Mouse (Mus musculus) CH12.LX (cell line): ENCODE data around the gene Prnp. TPM values are rescaled to one million over a fixed set of nuclear protein-coding genes. Genes with fewer than 3 reads are reported as not detected.

ENCODE experiments used
- DNase-seq: peaks from one replicate; pipeline ENCODE4 v3.0.0-alpha.2; 2013; ENCODE audit errors: extremely low read depth
- H3K27ac ChIP-seq: 2 replicates; pipeline ENCODE4 v1.5.1; 2012; ENCODE audit warnings: low read depth, mild to moderate bottlenecking, control low read depth, moderate library complexity; ENCODE audit not compliant: insufficient read depth
- H3K27me3 ChIP-seq: replicated peaks from 2 replicates; pipeline ENCODE3; 2012; ENCODE audit warnings: inconsistent platforms
- H3K36me3 ChIP-seq, 2 experiments: replicated peaks in 1 of 2; 2 replicates each; pipeline versions ENCODE3 to v1.6.1; 2012; ENCODE audit warnings: inconsistent platforms in 1 of 2, low read length in 1 of 2, mild to moderate bottlenecking in 1 of 2, mixed read lengths in 1 of 2, moderate library complexity in 1 of 2; ENCODE audit not compliant: control insufficient read depth in 1 of 2, insufficient read depth in 1 of 2
- H3K4me1 ChIP-seq, 2 experiments: 2 replicates each; pipeline ENCODE4 v1.6.1; 2012; ENCODE audit warnings: inconsistent platforms in 1 of 2, moderate library complexity in 1 of 2; ENCODE audit not compliant: insufficient read depth in 2 of 2, control insufficient read depth in 1 of 2
- H3K4me2 ChIP-seq: 2 replicates; pipeline ENCODE4 v1.6.1; 2012; ENCODE audit warnings: low read depth, mild to moderate bottlenecking, control low read depth; ENCODE audit not compliant: poor library complexity, insufficient read depth, severe bottlenecking
- H3K4me3 ChIP-seq, 3 experiments: fragments of 150-350 bp in 1 of 3; sonication (generic) in 1 of 3; replicated peaks in 1 of 3; 2 replicates each; pipeline versions ENCODE3 to v1.5.1; 2011 to 2012; ENCODE audit warnings: low read depth in 2 of 3, low read length in 2 of 3, mild to moderate bottlenecking in 2 of 3, moderate library complexity in 2 of 3, control low read depth in 1 of 3, improper control_type of control experiment in 1 of 3, inconsistent platforms in 1 of 3, mixed read lengths in 1 of 3; ENCODE audit not compliant: poor library complexity in 1 of 3
- H3K79me2 ChIP-seq: replicated peaks from 2 replicates; pipeline ENCODE4 v1.6.1; 2012; ENCODE audit warnings: mild to moderate bottlenecking, moderate library complexity; ENCODE audit not compliant: control insufficient read depth, poor library complexity, insufficient read depth, severe bottlenecking; ENCODE audit errors: extremely low read depth
- H3K9ac ChIP-seq: 2 replicates; pipeline ENCODE4 v1.6.1; 2012; ENCODE audit warnings: low read depth, mild to moderate bottlenecking, control low read depth, moderate library complexity; ENCODE audit not compliant: insufficient read depth
- H3K9me3 ChIP-seq: replicated peaks from 2 replicates; pipeline ENCODE3; 2012; ENCODE audit warnings: low read length, inconsistent platforms, mixed read lengths
- BHLHE40 ChIP-seq: IDR thresholded peaks from 2 replicates; pipeline ENCODE4 v1.6.1; 2011; ENCODE audit warnings: mild to moderate bottlenecking, low read depth, low read length, improper control_type of control experiment
- CHD1 ChIP-seq: IDR thresholded peaks from 2 replicates; pipeline ENCODE4 v1.6.1; 2012; ENCODE audit warnings: low read depth, low read length, improper control_type of control experiment, inconsistent platforms
- CHD2 ChIP-seq: IDR thresholded peaks from 2 replicates; pipeline ENCODE4 v1.6.1; 2011; ENCODE audit warnings: low read length, improper control_type of control experiment
- CTCF ChIP-seq, 2 experiments: IDR thresholded peaks in 1 of 2; conservative IDR thresholded peaks in 1 of 2; 2 replicates each; pipeline ENCODE4 v1.5.1; 2011 to 2012; ENCODE audit warnings: low read depth in 2 of 2, low read length in 2 of 2, improper control_type of control experiment in 1 of 2, inconsistent platforms in 1 of 2, mild to moderate bottlenecking in 1 of 2, moderate library complexity in 1 of 2
- ELF1 ChIP-seq: IDR thresholded peaks from 2 replicates; pipeline ENCODE4 v1.6.1; 2014; ENCODE audit warnings: low read depth, mild to moderate bottlenecking, inconsistent platforms, low read length, improper control_type of control experiment
- EP300 ChIP-seq: IDR thresholded peaks from 2 replicates; pipeline ENCODE4 v1.6.1; 2011; ENCODE audit warnings: low read length, improper control_type of control experiment
- ETS1 ChIP-seq: conservative IDR thresholded peaks from 2 replicates; pipeline ENCODE4 v1.6.1; 2012; ENCODE audit warnings: low read depth, mild to moderate bottlenecking, inconsistent platforms, low read length, improper control_type of control experiment, moderate library complexity
- HCFC1 ChIP-seq: IDR thresholded peaks from 2 replicates; pipeline ENCODE4 v1.6.1; 2012; ENCODE audit warnings: low read depth, mild to moderate bottlenecking, inconsistent platforms, low read length, improper control_type of control experiment
- IRF4 ChIP-seq: IDR thresholded peaks from 2 replicates; pipeline ENCODE4 v1.6.1; 2014; ENCODE audit warnings: low read depth, mild to moderate bottlenecking, inconsistent platforms, low read length, improper control_type of control experiment
- JUN ChIP-seq: IDR thresholded peaks from 2 replicates; pipeline ENCODE4 v1.6.1; 2011; ENCODE audit warnings: low read depth, mild to moderate bottlenecking, low read length, improper control_type of control experiment, moderate library complexity; ENCODE audit not compliant: insufficient read depth
- JUND ChIP-seq: conservative IDR thresholded peaks from 2 replicates; pipeline ENCODE4 v1.6.1; 2011; ENCODE audit warnings: low read depth, low read length, improper control_type of control experiment
- MAFK ChIP-seq: IDR thresholded peaks from 2 replicates; pipeline ENCODE4 v1.6.1; 2011; ENCODE audit warnings: low read length, improper control_type of control experiment; ENCODE audit not compliant: insufficient replicate concordance
- MAX ChIP-seq: IDR thresholded peaks from 2 replicates; pipeline ENCODE4 v1.6.1; 2011; ENCODE audit warnings: low read length, improper control_type of control experiment
- MAZ ChIP-seq: IDR thresholded peaks from 2 replicates; pipeline ENCODE4 v1.6.1; 2012; ENCODE audit warnings: low read depth, mild to moderate bottlenecking, inconsistent platforms, low read length, improper control_type of control experiment, moderate library complexity
- MXI1 ChIP-seq: IDR thresholded peaks from 2 replicates; pipeline ENCODE4 v1.6.1; 2011; ENCODE audit warnings: mild to moderate bottlenecking, low read depth, low read length, improper control_type of control experiment
- NELFE ChIP-seq: IDR thresholded peaks from 2 replicates; pipeline ENCODE4 v1.6.1; 2011; ENCODE audit warnings: low read depth, low read length, improper control_type of control experiment
- PAX5 ChIP-seq: IDR thresholded peaks from 2 replicates; pipeline ENCODE4 v1.6.1; 2012; ENCODE audit warnings: low read length, inconsistent platforms, mixed read lengths
- POLR2AphosphoS2 ChIP-seq: IDR thresholded peaks from 2 replicates; pipeline ENCODE4 v1.6.1; 2011; ENCODE audit warnings: low read depth, low read length, improper control_type of control experiment
- RAD21 ChIP-seq: IDR thresholded peaks from 2 replicates; pipeline ENCODE4 v1.6.1; 2011; ENCODE audit warnings: low read depth, mild to moderate bottlenecking, low read length, improper control_type of control experiment, moderate library complexity
- RCOR1 ChIP-seq: conservative IDR thresholded peaks from 2 replicates; pipeline ENCODE4 v1.6.1; 2012; ENCODE audit warnings: low read depth, mild to moderate bottlenecking, inconsistent platforms, low read length, improper control_type of control experiment
- SIN3A ChIP-seq: IDR thresholded peaks from 2 replicates; pipeline ENCODE4 v1.6.1; 2012; ENCODE audit warnings: low read length, improper control_type of control experiment, inconsistent platforms
- SMC3 ChIP-seq: IDR thresholded peaks from 2 replicates; pipeline ENCODE4 v1.6.1; 2011; ENCODE audit warnings: low read depth, low read length, improper control_type of control experiment
- TCF12 ChIP-seq: IDR thresholded peaks from 2 replicates; pipeline ENCODE4 v1.6.1; 2014; ENCODE audit warnings: low read depth, mild to moderate bottlenecking, inconsistent platforms, low read length, improper control_type of control experiment
- USF1 ChIP-seq: IDR thresholded peaks from 2 replicates; pipeline ENCODE4 v1.6.1; 2014; ENCODE audit warnings: low read depth, mild to moderate bottlenecking, inconsistent platforms, low read length, improper control_type of control experiment
- USF2 ChIP-seq: conservative IDR thresholded peaks from 2 replicates; pipeline ENCODE4 v1.6.1; 2011; ENCODE audit warnings: low read depth, low read length, improper control_type of control experiment
- dilution Hi-C: fragments of 300-500 bp; cut with MboI; formaldehyde crosslinking; loops from 2 replicates; pipeline ENCODE4 v1.14.3; 2020; ENCODE audit warnings: low sequenced_read_pairs; ENCODE audit not compliant: extremely low pct_unique_long_range_greater_than_20kb, extremely low pct_ligation_motif_present
- in situ Hi-C: fragments of 300-500 bp; cut with MboI; formaldehyde crosslinking; loops from 3 replicates; pipeline ENCODE4 v1.14.3; 2019; ENCODE audit warnings: low sequenced_read_pairs, low pct_ligation_motif_present, low pct_unique_long_range_greater_than_20kb, mixed read lengths
- polyA plus RNA-seq: library from polyadenylated mRNA; unstranded; fragments of >175 nt; gene quantifications from 2 replicates; pipeline ENCODE4 v1.2.1, GENCODE M21; 2012; ENCODE audit warnings: low read depth; ENCODE audit not compliant: insufficient read length
- total RNA-seq, 2 experiments: library from RNA; depleted of rRNA; stranded (reverse); fragments of 300-350 nt in 1 of 2; fragments of >200 nt in 1 of 2; gene quantifications; 2 replicates each; pipeline ENCODE4 v1.2.3; 2012 to 2014

Prnp gene
- total and polyA plus RNA-seq, 3 experiments, result 4.5 to 6.4 (median 5.7) TPM

DNA sequence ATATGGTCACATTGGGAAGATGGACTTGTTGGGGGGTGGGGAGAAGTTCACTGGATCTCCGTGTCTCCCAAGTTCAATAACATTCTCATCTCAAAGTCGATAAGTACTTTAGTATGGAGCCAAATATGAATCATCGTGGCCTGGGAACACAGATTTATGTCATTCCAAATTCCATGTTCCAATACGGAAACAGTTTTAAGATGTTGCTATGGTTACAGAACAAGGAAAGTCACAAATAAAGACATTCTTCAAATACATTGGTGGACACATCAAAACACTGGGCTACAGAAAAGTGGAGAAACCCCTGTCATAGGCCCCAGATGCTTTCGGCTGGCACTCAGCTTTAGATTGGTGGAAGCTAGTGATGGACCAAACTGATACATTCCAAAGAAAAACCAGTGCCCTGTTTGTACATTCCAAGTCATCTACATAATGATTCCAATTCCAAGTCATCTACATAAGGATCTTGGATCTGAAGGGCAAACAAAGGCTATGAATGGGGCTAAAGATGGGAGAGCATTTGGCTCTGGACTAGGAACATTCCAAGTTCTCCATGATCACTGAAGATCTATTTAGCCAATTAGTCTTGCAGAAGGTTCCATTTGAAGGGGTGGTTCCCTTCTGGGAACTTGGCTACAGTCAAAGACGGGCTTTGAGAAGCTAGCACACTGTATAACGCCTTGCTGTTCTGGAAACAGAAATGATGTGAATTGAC, 33.0 kb upstream of the Prnp start:
- Histone ChIP-seq H3K9ac (no peak overlapping the region), H3K4me3 (no peak overlapping the region), H3K27me3 (no peaks in the 10 kb centered on the region), H3K27ac (no peak overlapping the region), H3K4me2 (no peak overlapping the region), H3K4me1 (no peaks in the 10 kb centered on the region; a peak in 1 of 4 replicates), H3K9me3 (peaks cover 4% of the 10 kb centered on the region), H3K36me3 (no peaks in the 10 kb centered on the region), H3K79me2 (no peaks in the 10 kb centered on the region)
- no peak for TF ChIP-seq ELF1
- no peak for TF ChIP-seq CHD1
- TF ChIP-seq MAZ, result no peak
- no peak for TF ChIP-seq ETS1
- TF ChIP-seq RCOR1, result no peak
- no peak for TF ChIP-seq JUND
- no peak for TF ChIP-seq EP300
- no peak for TF ChIP-seq JUN
- TF ChIP-seq BHLHE40, result no peak
- no peak for TF ChIP-seq TCF12
- TF ChIP-seq USF1, result no peak
- no peak for TF ChIP-seq MAX
- TF ChIP-seq USF2, result no peak
- no peak for TF ChIP-seq CHD2
- TF ChIP-seq PAX5, result no peak
- no peak for TF ChIP-seq POLR2AphosphoS2
- no peak for TF ChIP-seq HCFC1
- TF ChIP-seq IRF4, result no peak
- no peak for TF ChIP-seq SIN3A
- no peak for DNase-seq
- dilution Hi-C loops (no loop called here), in situ Hi-C loops (no loop called here)

DNA sequence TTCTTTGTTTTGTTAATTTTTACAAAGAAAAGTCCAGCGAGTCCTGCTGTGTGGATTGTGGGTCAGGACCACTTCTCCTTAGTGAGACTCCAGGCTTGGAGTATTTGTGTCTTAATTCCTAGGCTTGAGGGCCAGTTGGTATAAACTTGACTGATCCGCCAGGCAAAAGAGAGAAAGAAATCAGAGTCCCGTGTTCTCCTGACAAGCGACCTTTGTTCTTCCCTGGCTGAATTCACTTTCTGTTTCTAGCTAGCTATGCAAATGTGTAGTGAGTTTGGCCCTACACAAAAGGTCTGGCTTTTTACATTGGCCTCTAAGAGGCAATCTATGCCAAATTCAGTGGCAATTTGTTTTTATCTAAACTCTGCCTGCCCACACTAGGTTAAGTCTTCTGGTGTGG, 28.0 kb upstream of the Prnp start:
- Histone ChIP-seq H3K4me2 (0 out of 2 replicates have a peak overlapping the region, but pooled peaks have one; percentile 46), H3K36me3 (no peaks in the 10 kb centered on the region), H3K9me3 (no peaks in the 10 kb centered on the region), H3K4me1 (peaks cover 0 to 2% of the 10 kb centered on the region in 2 experiments; a peak in 2 of 4 replicates), H3K27me3 (no peaks in the 10 kb centered on the region), H3K27ac (no peak overlapping the region), H3K9ac (no peak overlapping the region), H3K4me3 (no peak overlapping the region), H3K79me2 (no peaks in the 10 kb centered on the region)
- DNase-seq, result no peak
- dilution Hi-C loops (no loop called here), in situ Hi-C loops (no loop called here)
- TF ChIP-seq NELFE (no peak), ELF1 (no peak), CTCF (conservative IDR thresholded peaks at IDR 0.05 in 1 of 2, IDR thresholded peaks at IDR 0.05 in 1 of 2; ENCODE audit: low read depth in 2 of 2, low read length in 2 of 2) (no peak), PAX5 (no peak), JUN (no peak), SMC3 (no peak), HCFC1 (no peak), MXI1 (no peak), RAD21 (no peak), MAFK (no peak)
